Mouse (Mus musculus): ENCODE measurements at regions not wholly inside any gene's neighbourhood (a gene's known extent, or its start where the extent isn't known, plus 50 kb on each side); places are given as distances from the start of the nearest gene placed in this dataset.

GRCm38 (mm10) chr9:93072140-93072539 lies 530.1 kb downstream of the Plod2 start:
- no peak for DNase-seq (ENCODE audit: low read depth, low spot score)
- WGBS = 66% methylated on average over 3 of the region's 3 CpGs

GRCm38 (mm10) chr9:93083114-93083513 lies 541.1 kb downstream of the Plod2 start:
- DNase-seq (ENCODE audit: low read depth, low spot score) = no peak
- WGBS = 87% methylated on average over 1 of the region's 1 CpGs

DNA sequence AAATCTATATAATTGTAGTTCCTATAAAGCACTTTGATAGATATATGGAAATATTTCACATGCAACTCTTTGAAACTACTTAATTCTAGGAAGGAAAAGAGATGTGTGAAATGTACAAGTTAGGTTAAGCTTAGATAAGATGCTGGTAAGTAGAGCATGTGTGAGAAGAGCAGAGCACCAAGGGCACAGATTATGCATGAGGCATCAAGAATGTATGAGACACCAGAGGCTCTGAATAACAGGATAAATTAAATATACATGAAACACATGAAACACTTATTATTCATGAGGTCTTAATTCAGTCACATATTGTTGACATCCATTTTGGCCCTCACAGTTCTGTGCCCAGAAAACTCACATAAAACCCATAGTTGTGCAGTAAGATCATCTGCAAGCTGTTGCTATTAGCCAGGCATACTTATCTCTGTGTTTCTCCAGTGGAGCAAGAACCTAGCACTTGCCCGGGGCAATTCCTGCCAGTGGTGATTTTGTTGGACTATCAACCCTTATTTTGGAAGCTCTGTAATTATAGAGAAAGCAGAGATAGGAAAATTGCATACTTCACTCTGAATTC lies 556.1 kb downstream of the Plod2 start:
- no peak for DNase-seq (ENCODE audit: low read depth, low spot score)
- WGBS = 73% methylated on average over 1 of the region's 1 CpGs

DNA sequence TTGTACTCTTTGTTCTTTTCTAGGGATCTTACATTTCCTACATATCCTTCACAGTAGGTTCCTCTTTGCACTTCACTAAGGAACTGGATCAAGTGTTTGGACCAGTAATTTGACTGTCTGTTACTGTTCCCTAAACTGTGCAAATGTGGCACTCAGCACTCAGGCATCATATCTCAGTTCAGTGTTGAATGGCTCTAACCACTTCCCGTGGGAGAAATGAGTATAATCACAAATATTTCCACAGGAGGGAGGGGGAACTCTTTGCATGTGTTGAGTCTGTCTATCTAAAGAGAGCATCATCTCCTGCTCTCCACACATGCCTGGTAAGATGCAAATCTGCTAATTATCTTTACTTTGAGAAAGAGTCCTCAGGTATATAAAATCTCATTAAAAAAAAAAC lies 588.5 kb downstream of the Plod2 start:
- 47% methylated on average over 1 of the region's 1 CpGs for WGBS

GRCm38 (mm10) chr9:93131620-93132200 lies 589.7 kb downstream of the Plod2 start:
- no peak for DNase-seq (ENCODE audit: low read depth, low spot score)

More for the DNA sequence above, 588.5 kb downstream of the Plod2 start:
- no peak for DNase-seq (ENCODE audit: low read depth, low spot score)

- no peak for DNase-seq (ENCODE audit: low read depth, low spot score)
- WGBS = 67% methylated on average over 1 of the region's 1 CpGs
Measured at GRCm38 (mm10) chr9:93136349-93136748, 594.3 kb downstream of the Plod2 start.

DNA sequence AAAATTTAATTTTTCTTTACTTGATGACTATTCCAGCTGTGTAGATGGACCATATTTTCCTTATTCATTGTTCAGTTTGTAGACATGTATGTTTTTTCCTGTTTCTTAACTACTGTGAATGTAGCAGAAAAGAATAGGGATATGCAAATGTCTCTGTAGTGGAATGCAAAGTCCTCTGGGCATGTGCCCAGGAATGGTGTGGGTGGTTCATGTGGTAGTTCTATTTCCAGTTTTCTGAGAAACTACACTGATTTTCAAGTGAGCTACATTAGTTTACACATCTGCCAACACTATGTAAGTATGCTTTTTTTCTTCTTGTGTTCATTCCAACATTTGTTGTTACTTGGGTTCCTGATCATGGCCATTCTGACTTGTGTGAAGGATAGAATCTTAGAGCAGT lies 628.0 kb downstream of the Plod2 start:
- no peak for DNase-seq (ENCODE audit: low read depth, low spot score)

- WGBS = 40% methylated on average over 1 of the region's 1 CpGs
- no peak for DNase-seq (ENCODE audit: low read depth, low spot score)
Measured at GRCm38 (mm10) chr9:93186638-93187037, 644.6 kb downstream of the Plod2 start.

- no peak for DNase-seq (ENCODE audit: low read depth, low spot score)
Measured at GRCm38 (mm10) chr9:93232562-93232961, 690.5 kb downstream of the Plod2 start.

GRCm38 (mm10) chr9:93252146-93252545 lies 710.1 kb downstream of the Plod2 start:
- WGBS = 46% methylated on average over 3 of the region's 3 CpGs

GRCm38 (mm10) chr9:93297332-93297731 lies 755.3 kb downstream of the Plod2 start:
- DNase-seq (ENCODE audit: low read depth, low spot score) = no peak
- 69% methylated on average over 2 of the region's 2 CpGs for WGBS

More at GRCm38 (mm10) chr9:93252146-93252545, 710.1 kb downstream of the Plod2 start:
- DNase-seq (ENCODE audit: low read depth, low spot score) = no peak

DNA sequence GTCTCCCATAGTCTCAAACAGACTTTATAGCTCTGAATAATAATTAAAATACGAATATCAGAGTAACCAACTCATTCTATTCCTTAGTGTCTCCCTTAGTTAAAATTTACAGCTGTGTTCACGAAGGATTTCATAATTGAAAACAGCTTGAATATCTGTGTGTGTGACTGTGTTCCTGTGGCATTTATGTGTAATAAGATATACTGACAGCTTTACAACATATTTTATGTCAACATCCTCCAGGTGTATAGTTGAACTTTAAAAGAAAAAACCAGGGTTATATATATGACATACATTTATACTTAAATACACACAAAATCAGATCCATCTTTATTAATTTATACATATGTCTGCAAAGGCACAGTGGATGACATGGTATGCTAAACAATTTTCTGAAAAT lies 764.7 kb downstream of the Plod2 start:
- DNase-seq (ENCODE audit: low read depth, low spot score) = no peak
- WGBS = 40% methylated on average over 2 of the region's 2 CpGs

DNA sequence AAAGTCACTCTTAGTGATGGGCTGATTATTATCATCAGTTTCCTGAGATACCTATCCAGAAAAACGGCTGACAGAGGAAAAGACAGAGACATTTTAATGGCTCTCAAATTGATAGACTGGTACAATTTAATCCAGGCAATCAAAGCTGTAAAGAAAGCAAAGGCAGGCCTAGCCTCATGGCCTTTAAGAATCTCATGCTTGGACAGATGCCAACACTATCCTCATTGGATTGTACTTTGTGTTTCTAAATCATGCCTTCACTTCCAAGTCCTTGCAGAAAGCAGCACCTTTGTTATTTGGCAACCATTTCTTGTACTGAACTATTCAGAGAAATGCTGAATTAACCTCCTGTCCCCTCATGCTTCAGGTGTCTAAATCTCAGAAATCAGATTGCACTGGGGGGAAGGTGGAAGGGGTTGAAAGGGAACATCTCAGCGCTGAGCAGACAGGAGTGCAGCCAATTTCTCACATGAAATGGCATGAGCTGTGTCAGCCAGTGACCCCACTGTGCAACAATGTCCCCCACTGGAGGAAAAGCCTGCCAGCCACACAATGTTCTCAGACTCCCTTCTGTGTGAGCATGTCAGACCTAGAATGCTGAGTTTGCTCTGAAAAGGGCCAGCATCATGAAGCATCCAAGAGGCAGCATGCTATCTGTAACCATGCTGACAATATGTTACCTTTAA lies 787.1 kb downstream of the Plod2 start:
- DNase-seq (ENCODE audit: low read depth, low spot score) = no peak
- 38% methylated on average over 2 of the region's 2 CpGs for WGBS

Measured in large intestine, adult 2 months (tissue).